Mouse (Mus musculus): Measurements from ENCODE around the gene Dip2b.

DNA sequence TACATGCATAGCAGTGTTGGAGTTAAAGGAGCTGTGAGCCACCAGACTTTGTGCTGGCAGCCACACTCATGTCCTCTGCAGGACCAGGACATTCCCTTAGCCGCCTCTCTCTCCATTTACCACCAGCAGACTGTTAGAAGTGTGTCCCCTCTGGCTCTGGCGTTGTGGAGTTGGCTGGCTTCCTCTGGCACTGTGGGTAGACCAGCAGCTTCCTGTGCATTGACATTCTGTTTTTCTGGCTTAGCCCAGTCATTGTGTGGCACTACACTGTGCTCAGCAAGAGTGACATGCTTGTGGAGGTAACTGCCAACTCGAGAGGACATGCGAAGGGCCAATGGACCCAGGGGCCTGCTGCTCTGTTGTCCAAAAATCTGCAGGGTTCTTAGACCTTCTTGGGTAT lies 141.8 kb downstream of the Dip2b start:
- no peak for TF ChIP-seq POLR2A (IDR thresholded peaks at IDR 0.05; ENCODE audit: insufficient read depth, low read length)
- no peak for TF ChIP-seq CTCF (IDR thresholded peaks at IDR 0.05; ENCODE audit: low read depth, low read length)

All from ES-Bruce4 (cell line).